Mouse (Mus musculus): Measurements from ENCODE around the gene Wasf3. TPM values are rescaled to one million over a fixed set of nuclear protein-coding genes. Genes with fewer than 3 reads are reported as not detected.

Wasf3 gene
- total RNA-seq, 2 experiments from 2014 or later: not detected

Other genes starting within 250 kb of the Wasf3 start
- not detected in 2 replicates for gene Gm5565, start 224.4 kb upstream of the Wasf3 start, total RNA-seq (2015; ENCODE audit: low replicate concordance)
- gene Gm5565, start 224.4 kb upstream of the Wasf3 start, total RNA-seq (2017; ENCODE audit: low replicate concordance): not detected in 2 replicates
- not detected in 2 replicates for gene Gm6309, start 214.3 kb upstream of the Wasf3 start, total RNA-seq (2015; ENCODE audit: low replicate concordance)
- not detected in 2 replicates for gene Gm6309, start 214.3 kb upstream of the Wasf3 start, total RNA-seq (2017; ENCODE audit: low replicate concordance)
- gene 1700001J03Rik, start 199.7 kb upstream of the Wasf3 start, total RNA-seq (2015; ENCODE audit: low replicate concordance): not detected in 2 replicates
- gene 1700001J03Rik, start 199.7 kb upstream of the Wasf3 start, total RNA-seq (2017; ENCODE audit: low replicate concordance): not detected in 2 replicates
- 23.4 and 24.3 TPM in 2 replicates for gene Rnf6, start 163.4 kb upstream of the Wasf3 start, total RNA-seq (2015; ENCODE audit: low replicate concordance)
- 25.0 and 58.8 TPM in 2 replicates for gene Rnf6, start 163.4 kb upstream of the Wasf3 start, total RNA-seq (2017; ENCODE audit: low replicate concordance)
- gene Cdk8, start 153.8 kb upstream of the Wasf3 start, total RNA-seq (2015; ENCODE audit: low replicate concordance): 74.2 and 103 TPM in 2 replicates
- 72.0 and 97.0 TPM in 2 replicates for gene Cdk8, start 153.8 kb upstream of the Wasf3 start, total RNA-seq (2017; ENCODE audit: low replicate concordance)
- gene Gm6408, start 97.0 kb downstream of the Wasf3 start, total RNA-seq (2015; ENCODE audit: low replicate concordance): not detected in 2 replicates
- gene Gm6408, start 97.0 kb downstream of the Wasf3 start, total RNA-seq (2017; ENCODE audit: low replicate concordance): not detected in 2 replicates
- gene Gm6370, start 106.4 kb downstream of the Wasf3 start, total RNA-seq (2015; ENCODE audit: low replicate concordance): not detected in 2 replicates
- gene Gm6370, start 106.4 kb downstream of the Wasf3 start, total RNA-seq (2017; ENCODE audit: low replicate concordance): not detected in 2 replicates
- not detected in 2 replicates for gene 4930449I24Rik, start 117.4 kb downstream of the Wasf3 start, total RNA-seq (2015; ENCODE audit: low replicate concordance)
- gene 4930449I24Rik, start 117.4 kb downstream of the Wasf3 start, total RNA-seq (2017; ENCODE audit: low replicate concordance): not detected in 2 replicates
- gene Gm3402, start 129.1 kb downstream of the Wasf3 start, total RNA-seq (2015; ENCODE audit: low replicate concordance): not detected in 2 replicates
- not detected in 2 replicates for gene Gm3402, start 129.1 kb downstream of the Wasf3 start, total RNA-seq (2017; ENCODE audit: low replicate concordance)
- not detected in 2 replicates for gene Gm3404, start 140.8 kb downstream of the Wasf3 start, total RNA-seq (2015; ENCODE audit: low replicate concordance)
- not detected in 2 replicates for gene Gm3404, start 140.8 kb downstream of the Wasf3 start, total RNA-seq (2017; ENCODE audit: low replicate concordance)
- not detected in 2 replicates for gene Gm3409, start 152.7 kb downstream of the Wasf3 start, total RNA-seq (2015; ENCODE audit: low replicate concordance)
- gene Gm3409, start 152.7 kb downstream of the Wasf3 start, total RNA-seq (2017; ENCODE audit: low replicate concordance): not detected in 2 replicates
- not detected in 2 replicates for gene Gm3415, start 171.2 kb downstream of the Wasf3 start, total RNA-seq (2015; ENCODE audit: low replicate concordance)
- gene Gm3415, start 171.2 kb downstream of the Wasf3 start, total RNA-seq (2017; ENCODE audit: low replicate concordance): not detected in 2 replicates
- gene Gpr12, start 200.3 kb downstream of the Wasf3 start, total RNA-seq (2015; ENCODE audit: low replicate concordance): not detected in 2 replicates
- 0.23 and 0.51 TPM in 2 replicates for gene Gpr12, start 200.3 kb downstream of the Wasf3 start, total RNA-seq (2017; ENCODE audit: low replicate concordance)